Mouse (Mus musculus): ENCODE measurements around the gene Pla2g3.

DNA sequence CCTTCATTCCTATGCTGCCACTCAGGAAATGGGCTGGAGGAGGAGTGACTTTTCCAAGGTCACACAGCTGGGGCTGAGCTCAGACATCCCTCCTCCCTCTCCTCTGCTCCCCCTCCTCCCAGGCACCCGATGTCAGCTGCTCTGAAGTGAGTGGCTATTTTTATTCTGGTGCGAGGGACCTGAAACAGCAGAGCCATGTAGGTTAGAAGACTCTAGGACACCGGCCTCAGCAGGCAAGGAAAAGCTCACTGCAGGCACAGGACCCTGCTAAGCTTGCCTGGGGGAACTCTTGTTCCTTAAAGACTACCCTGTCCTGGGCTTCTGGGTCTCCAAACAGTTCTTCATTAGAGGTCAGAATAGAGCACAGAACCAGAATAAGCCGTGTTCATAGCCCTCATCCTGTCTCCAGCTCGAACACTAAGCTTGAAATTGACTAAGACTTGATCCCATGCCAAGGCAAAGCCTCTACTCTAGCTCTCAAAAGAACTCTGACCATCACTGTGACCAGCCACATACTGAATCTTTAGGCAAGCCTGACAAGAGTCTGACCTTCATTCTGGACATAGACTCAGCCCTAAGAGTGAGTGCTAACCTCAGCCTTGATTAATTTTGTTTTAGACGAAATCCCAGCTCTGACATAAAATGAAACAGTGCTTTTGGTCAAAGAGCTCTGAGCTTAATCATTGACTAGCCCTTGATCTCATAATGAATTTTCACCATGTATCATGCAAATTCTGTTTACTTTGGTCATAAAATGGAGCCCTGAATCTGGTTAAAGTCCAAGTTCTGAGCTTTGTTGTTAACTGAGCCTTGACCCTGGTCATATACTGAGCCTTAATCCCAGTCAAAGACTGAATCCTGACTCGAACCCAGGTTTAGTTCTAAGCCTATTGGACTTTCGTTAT lies 21.3 kb downstream of the Pla2g3 start:
- TF ChIP-seq CHD2 (IDR thresholded peaks at IDR 0.05; ENCODE audit: low read depth, low read length) (no peak), ZC3H11A (IDR thresholded peaks at IDR 0.05; ENCODE audit: borderline replicate concordance, low read depth, low read length) (no peak), HCFC1 (IDR thresholded peaks at IDR 0.05; ENCODE audit: borderline replicate concordance, insufficient read depth, low read length) (no peak)

Measured in ES-E14 (cell line).